8 mouse cellular contexts compared by ENCODE assay signal in the genomic region with DNA sequence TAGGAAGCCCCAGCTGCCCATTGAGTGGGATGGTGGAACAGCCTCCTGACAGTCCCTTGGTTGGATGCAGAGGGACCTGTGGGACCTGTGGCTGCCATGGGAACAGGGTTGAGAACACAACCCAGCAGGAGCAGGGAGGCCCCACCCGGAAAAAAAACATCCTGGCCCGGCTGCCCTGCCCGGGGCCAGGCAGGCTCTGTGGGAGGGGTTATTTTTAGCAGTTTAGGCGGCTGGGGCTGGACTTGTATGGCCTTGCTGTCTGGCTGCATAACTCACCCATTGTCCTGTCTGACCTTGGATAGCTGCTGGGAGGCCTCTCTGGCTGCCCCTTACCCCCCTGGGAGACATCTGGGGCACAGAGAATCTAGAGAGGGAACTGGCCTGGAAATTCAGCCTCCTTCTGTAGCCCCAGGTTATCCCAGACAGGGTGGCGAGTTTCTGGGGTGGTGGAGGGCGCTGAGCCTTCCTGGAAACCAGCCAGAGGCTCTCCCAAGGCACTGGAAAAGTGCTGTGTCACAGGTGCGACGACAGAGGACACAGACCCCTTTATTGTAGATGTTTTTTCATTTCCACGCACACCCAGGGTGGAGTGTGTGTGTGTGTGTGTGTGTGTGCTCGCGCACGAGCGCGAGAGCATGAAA. TPM values are rescaled to one million over a fixed set of nuclear protein-coding genes. Genes with fewer than 3 reads are reported as not detected.
DNase-seq lines count a peak whose midpoint lies in the region; ATAC-seq and TF ChIP-seq lines count a peak whose summit lies in the region.

No protein-coding gene starts in this region.

- no peak overlapping the region for H3K27ac ChIP-seq in CH12.LX (ENCODE audit: insufficient read depth, low read depth)
- H3K27ac ChIP-seq in liver, embryonic 14.5 days = no peak overlapping the region
- peak overlapping the region; percentile 59 for H3K27ac ChIP-seq in small intestine, adult 2 months (ENCODE audit: insufficient read depth, low read depth, low read length)

- TF ChIP-seq POLR2A in CH12.LX (IDR thresholded peaks at IDR 0.05; ENCODE audit: low read depth, low read length) = no peak
- TF ChIP-seq POLR2A in small intestine, adult 2 months (IDR thresholded peaks at IDR 0.05; ENCODE audit: low read depth, low read length) = no peak

- H3K36me3 ChIP-seq in CH12.LX (replicated peaks in 1 of 2; ENCODE audit: control insufficient read depth in 1 of 2, insufficient read depth in 1 of 2, low read length in 1 of 2) = no peaks in the 10 kb centered on the region
- no peaks in the 10 kb centered on the region for H3K36me3 ChIP-seq in liver, embryonic 14.5 days (replicated peaks; ENCODE audit: control insufficient read depth, insufficient read depth, low read depth)
- H3K36me3 ChIP-seq in small intestine, adult 2 months (ENCODE audit: control insufficient read depth, insufficient read depth, low read length) = no peaks in the 10 kb centered on the region

- ATAC-seq in liver, embryonic 14.5 days (ENCODE audit: insufficient read depth) = peak; percentile 42; the same call in 1 of the 2 replicates
- ATAC-seq in inflammation-experienced regulatory T-cells, adult 6 months = no peak

- in situ Hi-C loops in CH12.LX (cut with MboI; ENCODE audit: low pct_ligation_motif_present, low pct_unique_long_range_greater_than_20kb, low sequenced_read_pairs) = no loop called here

- H3K4me1 ChIP-seq in CH12.LX (ENCODE audit: control insufficient read depth in 1 of 2, insufficient read depth in 2 of 2) = peaks cover 18 to 27% of the 10 kb centered on the region in 2 experiments
- peaks cover 13 to 41% of the 10 kb centered on the region in 2 experiments for H3K4me1 ChIP-seq in liver, embryonic 14.5 days (replicated peaks; ENCODE audit: control insufficient read depth in 2 of 2, insufficient read depth in 2 of 2, low read length in 1 of 2)
- H3K4me1 ChIP-seq in small intestine, adult 2 months (ENCODE audit: control insufficient read depth, insufficient read depth, insufficient read length, low read length) = peaks cover 27% of the 10 kb centered on the region

- no peak overlapping the region for H3K4me3 ChIP-seq in CH12.LX (replicated peaks in 1 of 3; ENCODE audit: low read depth in 2 of 3, low read length in 2 of 3, poor library complexity in 1 of 3)
- H3K4me3 ChIP-seq in liver, embryonic 14.5 days (ENCODE audit: insufficient read depth in 1 of 2, low read depth in 2 of 2, low read length in 2 of 2) = no peak overlapping the region
- no peak overlapping the region for H3K4me3 ChIP-seq in small intestine, adult 2 months (ENCODE audit: low read depth, low read length)

- H3K4me2 ChIP-seq in CH12.LX (ENCODE audit: insufficient read depth, low read depth, poor library complexity, severe bottlenecking) = 0 out of 2 replicates have a peak overlapping the region, but pooled peaks have one; percentile 13
- H3K4me2 ChIP-seq in liver, embryonic 14.5 days (ENCODE audit: low read depth) = no peak overlapping the region

- H3K27me3 ChIP-seq in CH12.LX (replicated peaks) = peaks cover 2% of the 10 kb centered on the region
- H3K27me3 ChIP-seq in liver, embryonic 14.5 days (ENCODE audit: control insufficient read depth, insufficient read depth, low read length) = peaks cover 20% of the 10 kb centered on the region
- peaks cover 7% of the 10 kb centered on the region for H3K27me3 ChIP-seq in small intestine, adult 2 months (ENCODE audit: control insufficient read depth, insufficient read depth, low read length)

- TF ChIP-seq CTCF in CH12.LX (conservative IDR thresholded peaks at IDR 0.05 in 1 of 2, IDR thresholded peaks at IDR 0.05 in 1 of 2; ENCODE audit: low read depth in 2 of 2, low read length in 2 of 2) = no peak
- no peak for TF ChIP-seq CTCF in liver, embryonic 14.5 days (IDR thresholded peaks at IDR 0.05; ENCODE audit: low read depth)
- no peak for TF ChIP-seq CTCF in small intestine, adult 2 months (IDR thresholded peaks at IDR 0.05; ENCODE audit: extremely low read depth, insufficient read length, insufficient replicate concordance, low read depth, low read length)

- no peak for TF ChIP-seq EP300 in CH12.LX (IDR thresholded peaks at IDR 0.05; ENCODE audit: low read length)
- no peak for TF ChIP-seq EP300 in liver, embryonic 14.5 days (IDR thresholded peaks at IDR 0.05; ENCODE audit: low read depth)

- no peaks in the 10 kb centered on the region for H3K79me2 ChIP-seq in CH12.LX (replicated peaks; ENCODE audit: control insufficient read depth, extremely low read depth, insufficient read depth, poor library complexity, severe bottlenecking)

- dilution Hi-C loops in CH12.LX (cut with MboI; ENCODE audit: extremely low pct_ligation_motif_present, extremely low pct_unique_long_range_greater_than_20kb, low sequenced_read_pairs) = no loop called here

- 36% methylated on average over 14 of the region's 14 CpGs for WGBS in liver, embryonic 14.5 days (ENCODE audit: insufficient replicate concordance)
- WGBS in small intestine, adult 2 months = 34% methylated on average over 14 of the region's 14 CpGs

- no peak for TF ChIP-seq RAD21 in CH12.LX (IDR thresholded peaks at IDR 0.05; ENCODE audit: low read depth, low read length)

- H3K9me3 ChIP-seq in CH12.LX (replicated peaks; ENCODE audit: low read length) = no peaks in the 10 kb centered on the region
- H3K9me3 ChIP-seq in liver, embryonic 14.5 days (ENCODE audit: control insufficient read depth, low read length) = no peaks in the 10 kb centered on the region

- no peak overlapping the region for H3K9ac ChIP-seq in CH12.LX (ENCODE audit: insufficient read depth, low read depth)
- H3K9ac ChIP-seq in liver, embryonic 14.5 days (replicated peaks) = no peak overlapping the region

- no peak for DNase-seq in CH12.LX (ENCODE audit: extremely low read depth)
- peak; percentile 83 to 91 for DNase-seq in adrenal gland, adult (ENCODE audit: inconsistent age in 2 of 2, low spot score in 1 of 2)
- DNase-seq in gastrocnemius, postnatal 10 days = peak; percentile 57
- peak; percentile 38 for DNase-seq in induced T-regulatory cell, adult 2 months (ENCODE audit: low read depth)
- DNase-seq in liver, embryonic 14.5 days (ENCODE audit: low read depth in 3 of 3, low spot score in 3 of 3) = no peak
- DNase-seq in cerebellum, postnatal 25 days = no peak

TF ChIP-seq in CH12.LX, 34 proteins besides CTCF, POLR2A, EP300 and RAD21:
- TF ChIP-seq SIN3A (IDR thresholded peaks at IDR 0.05; ENCODE audit: low read length) (no peak), MEF2A (IDR thresholded peaks at IDR 0.05; ENCODE audit: borderline replicate concordance, low read depth, low read length) (peak; percentile 65; the same call in 1 of the 2 replicates)

RNA-seq across cellular contexts. Expression of gene Wbp2, which starts 17.3 kb away (rescaled TPM):
- 27.1 and 30.7 TPM in 2 replicates for total RNA-seq in CH12.LX (2012; rRNA removed)
- 14.0 and 15.2 TPM in 2 replicates for total RNA-seq in CH12.LX (2014; rRNA removed)
- 70.8 and 97.1 TPM in 2 replicates for polyA plus RNA-seq in CH12.LX (2012; ENCODE audit: insufficient read length, low read depth)
- total RNA-seq in gastrocnemius, postnatal 10 days (2021) = 10 to 100 TPM; 64.8 to 66.8 TPM
- polyA plus RNA-seq in liver, embryonic 14.5 days (2012; rRNA removed) = 46.2 and 57.4 TPM in 2 replicates
- polyA plus RNA-seq in liver, embryonic 14.5 days (2014; fragmentation: Nextera tagmentation; extraction: Ambion mirVana) = 74.5 and 87.6 TPM in 2 replicates
- 139 and 334 TPM in 2 replicates for polyA plus RNA-seq in small intestine, adult 2 months (2012; rRNA removed)
- 100 to 1,000 TPM; 153 to 156 (median 154) TPM for polyA plus RNA-seq in inflammation-experienced regulatory T-cells, adult 6 months (2017; shearing (Covaris generic))

RNA-seq across cellular contexts. Expression of gene Trim47, which starts 22.9 kb away (rescaled TPM):
- 0.21 and 0.38 TPM in 2 replicates for total RNA-seq in CH12.LX (2012; rRNA removed)
- 0.21 TPM in 1 of 2 replicates, not detected in the other for total RNA-seq in CH12.LX (2014; rRNA removed)
- polyA plus RNA-seq in CH12.LX (2012; ENCODE audit: insufficient read length, low read depth) = 0.50 TPM in 1 of 2 replicates, not detected in the other
- 10 to 100 TPM; 21.9 to 31.7 TPM for total RNA-seq in gastrocnemius, postnatal 10 days (2021)
- polyA plus RNA-seq in liver, embryonic 14.5 days (2012; rRNA removed) = 1.8 and 2.0 TPM in 2 replicates
- 2.2 and 3.2 TPM in 2 replicates for polyA plus RNA-seq in liver, embryonic 14.5 days (2014; fragmentation: Nextera tagmentation; extraction: Ambion mirVana)
- polyA plus RNA-seq in small intestine, adult 2 months (2012; rRNA removed) = 28.3 and 28.5 TPM in 2 replicates
- polyA plus RNA-seq in inflammation-experienced regulatory T-cells, adult 6 months (2017; shearing (Covaris generic)) = under 1 TPM in 1 of 3 experiments, not detected in 2; 0.39 TPM

RNA-seq across cellular contexts. Expression of gene Unc13d, which starts 26.4 kb away (rescaled TPM):
- total RNA-seq in CH12.LX (2012; rRNA removed) = 12.2 and 14.0 TPM in 2 replicates
- 8.9 and 9.6 TPM in 2 replicates for total RNA-seq in CH12.LX (2014; rRNA removed)
- 15.7 and 16.8 TPM in 2 replicates for polyA plus RNA-seq in CH12.LX (2012; ENCODE audit: insufficient read length, low read depth)
- total RNA-seq in gastrocnemius, postnatal 10 days (2021) = under 1 TPM; 0.45 TPM
- 18.7 and 19.6 TPM in 2 replicates for polyA plus RNA-seq in liver, embryonic 14.5 days (2012; rRNA removed)
- polyA plus RNA-seq in liver, embryonic 14.5 days (2014; fragmentation: Nextera tagmentation; extraction: Ambion mirVana) = 14.9 and 16.8 TPM in 2 replicates
- 5.8 and 7.1 TPM in 2 replicates for polyA plus RNA-seq in small intestine, adult 2 months (2012; rRNA removed)
- polyA plus RNA-seq in inflammation-experienced regulatory T-cells, adult 6 months (2017; shearing (Covaris generic)) = 100 to 1,000 TPM in 1 of 3 experiments, 10 to 100 TPM in 2; 80.1 to 128 (median 81.9) TPM

RNA-seq across cellular contexts. Expression of gene Trim65, which starts 26.8 kb away (rescaled TPM):
- total RNA-seq in CH12.LX (2012; rRNA removed) (2.0 and 2.8 TPM in 2 replicates), CH12.LX (2014; rRNA removed) (0.66 and 0.81 TPM in 2 replicates)
- 1.1 and 1.4 TPM in 2 replicates for polyA plus RNA-seq in CH12.LX (2012; ENCODE audit: insufficient read length, low read depth)
- 1 to 10 TPM; 3.3 to 3.6 TPM for total RNA-seq in gastrocnemius, postnatal 10 days (2021)
- 1.4 and 1.5 TPM in 2 replicates for polyA plus RNA-seq in liver, embryonic 14.5 days (2012; rRNA removed)
- polyA plus RNA-seq in liver, embryonic 14.5 days (2014; fragmentation: Nextera tagmentation; extraction: Ambion mirVana) = 0.83 and 0.97 TPM in 2 replicates
- 11.9 and 13.3 TPM in 2 replicates for polyA plus RNA-seq in small intestine, adult 2 months (2012; rRNA removed)
- polyA plus RNA-seq in inflammation-experienced regulatory T-cells, adult 6 months (2017; shearing (Covaris generic)) = 10 to 100 TPM in 2 of 3 experiments, 1 to 10 TPM in 1; 9.5 to 13.3 (median 11.4) TPM

RNA-seq across cellular contexts. Expression of gene Mrpl38, which starts 34.5 kb away (rescaled TPM):
- 157 and 159 TPM in 2 replicates for total RNA-seq in CH12.LX (2012; rRNA removed)
- 95.6 and 109 TPM in 2 replicates for total RNA-seq in CH12.LX (2014; rRNA removed)
- 171 and 188 TPM in 2 replicates for polyA plus RNA-seq in CH12.LX (2012; ENCODE audit: insufficient read length, low read depth)
- 10 to 100 TPM; 40.8 to 46.2 TPM for total RNA-seq in gastrocnemius, postnatal 10 days (2021)
- polyA plus RNA-seq in liver, embryonic 14.5 days (2012; rRNA removed) = 17.5 and 24.8 TPM in 2 replicates
- polyA plus RNA-seq in liver, embryonic 14.5 days (2014; fragmentation: Nextera tagmentation; extraction: Ambion mirVana) = 39.5 and 49.2 TPM in 2 replicates
- polyA plus RNA-seq in small intestine, adult 2 months (2012; rRNA removed) = 36.4 and 40.1 TPM in 2 replicates
- 10 to 100 TPM; 14.3 to 30.6 (median 28.0) TPM for polyA plus RNA-seq in inflammation-experienced regulatory T-cells, adult 6 months (2017; shearing (Covaris generic))

Comparison
In these comparisons a context has a peak if more than half of its experiments do, and no peak if none do; other contexts are left out.
1. DNase-seq: peak in adrenal gland, adult (2 of 2), gastrocnemius, postnatal 10 days (single experiment) and induced T-regulatory cell, adult 2 months (single experiment); none in CH12.LX (single experiment), liver, embryonic 14.5 days (0 of 3) and cerebellum, postnatal 25 days (0 of 2).